Mouse (Mus musculus) ES-E14 (cell line): ENCODE results near the gene Ston2. TPM values are rescaled to one million over a fixed set of nuclear protein-coding genes. Genes with fewer than 3 reads are reported as not detected.

Experiments
- DNase-seq: peaks from one replicate; pipeline ENCODE4 v3.0.0-alpha.2; 2013; ENCODE audit warnings: low read depth, low spot score
- H3K27ac ChIP-seq: 2 replicates; pipeline ENCODE4 v1.5.1; 2012; ENCODE audit warnings: low read depth, mild to moderate bottlenecking, low read length, moderate library complexity, mixed read lengths; ENCODE audit not compliant: poor library complexity, insufficient read depth, severe bottlenecking
- H3K36me3 ChIP-seq: 2 replicates; pipeline ENCODE4 v1.6.1; 2012; ENCODE audit warnings: mild to moderate bottlenecking, low read length, moderate library complexity, mixed read lengths; ENCODE audit not compliant: control insufficient read depth, poor library complexity, insufficient read depth, severe bottlenecking
- H3K4me1 ChIP-seq, 2 experiments: fragments of 150-350 bp in 1 of 2; sonication (generic) in 1 of 2; 2 replicates each; pipeline ENCODE4 v1.6.1; 2012; ENCODE audit warnings: low read length in 2 of 2, mild to moderate bottlenecking in 1 of 2, mixed read lengths in 1 of 2; ENCODE audit not compliant: control insufficient read depth in 2 of 2, insufficient read depth in 2 of 2, poor library complexity in 1 of 2
- H3K4me3 ChIP-seq, 2 experiments: fragments of 150-350 bp in 1 of 2; sonication (generic) in 1 of 2; 2 replicates each; pipeline ENCODE4 v1.5.1; 2012; ENCODE audit warnings: low read length in 2 of 2, low read depth in 1 of 2, mild to moderate bottlenecking in 1 of 2, mixed read lengths in 1 of 2; ENCODE audit not compliant: insufficient read depth in 1 of 2, poor library complexity in 1 of 2, severe bottlenecking in 1 of 2
- H3K9ac ChIP-seq: 2 replicates; pipeline ENCODE4 v1.6.1; 2012; ENCODE audit warnings: low read depth, mild to moderate bottlenecking, low read length, mixed read lengths; ENCODE audit not compliant: poor library complexity, insufficient read depth, severe bottlenecking
- H3K9me3 ChIP-seq: fragments of 150-350 bp; sonication (generic); 2 replicates; pipeline ENCODE4 v1.6.1; 2012; ENCODE audit warnings: low read depth, mild to moderate bottlenecking, low read length; ENCODE audit not compliant: control insufficient read depth, insufficient read depth
- CHD2 ChIP-seq: IDR thresholded peaks from 2 replicates; pipeline ENCODE4 v1.6.1; 2014; ENCODE audit warnings: mild to moderate bottlenecking, low read depth, low read length, inconsistent platforms
- HCFC1 ChIP-seq: IDR thresholded peaks from 2 replicates; pipeline ENCODE4 v1.6.1; 2012; ENCODE audit warnings: low read length, inconsistent platforms, borderline replicate concordance; ENCODE audit not compliant: insufficient read depth
- MAFK ChIP-seq: IDR thresholded peaks from 2 replicates; pipeline ENCODE4 v1.6.1; 2014; ENCODE audit warnings: mild to moderate bottlenecking, low read depth, low read length, inconsistent platforms; ENCODE audit not compliant: insufficient read depth
- ZC3H11A ChIP-seq: IDR thresholded peaks from 2 replicates; pipeline ENCODE4 v1.6.1; 2012; ENCODE audit warnings: low read depth, mild to moderate bottlenecking, inconsistent platforms, low read length, borderline replicate concordance
- ZNF384 ChIP-seq: IDR thresholded peaks from 2 replicates; pipeline ENCODE4 v1.6.1; 2012; ENCODE audit warnings: low read depth, low read length, inconsistent platforms
- in situ Hi-C, 2 experiments: fragments of 600-800 bp; cut with MboI; formaldehyde crosslinking; loops; one replicate each; pipeline ENCODE4 v1.15.1; 2025; ENCODE audit warnings: low sequenced_read_pairs in 2 of 2, inconsistent platforms in 1 of 2; ENCODE audit not compliant: unreplicated experiment in 2 of 2
- total RNA-seq: library from RNA; depleted of rRNA; stranded (reverse); fragments of 300-350 nt; gene quantifications from 2 replicates; pipeline ENCODE4 v1.2.3, GENCODE M21; 2012

The Ston2 gene
- total RNA-seq, 1 experiment = 11.7 TPM

DNA sequence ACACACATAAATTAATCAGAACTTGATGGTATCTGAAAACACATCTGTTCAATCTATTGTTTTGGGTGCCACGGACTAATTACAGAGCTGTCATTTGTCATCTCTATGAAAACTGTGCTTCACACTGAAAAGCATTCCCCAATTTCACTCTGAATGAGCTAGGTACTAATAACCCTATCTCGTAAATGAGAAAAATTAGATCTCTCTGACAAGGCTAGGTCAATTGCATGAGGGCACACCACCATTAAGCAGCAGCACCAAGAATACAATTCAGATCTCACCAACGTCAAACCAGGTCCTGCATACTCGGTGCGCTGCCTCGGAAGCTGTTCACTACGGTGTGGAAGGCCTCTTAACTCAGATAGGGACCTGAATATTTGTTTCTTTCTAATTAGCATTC lies 145.0 kb downstream of the Ston2 start:
- H3K4me1 ChIP-seq = peaks cover 2 to 8% of the 10 kb centered on the region in 2 experiments; a peak in 3 of 4 replicates
- in situ Hi-C loops = loop anchor here (5.0 to 25.0 kb wide), 2 partner anchors 144 to 149 kb away; partner anchors contain the start of gene Ston2 (in 1 of the 2)
- no peak overlapping the region for H3K9ac ChIP-seq
- H3K4me3 ChIP-seq = no peak overlapping the region
- peaks cover 21% of the 10 kb centered on the region for H3K36me3 ChIP-seq
- TF ChIP-seq ZNF384 (no peak), CHD2 (no peak), MAFK (no peak)
- H3K27ac ChIP-seq = no peak overlapping the region
- no peak for DNase-seq
- H3K9me3 ChIP-seq = no peaks in the 10 kb centered on the region; the same call in 1 of the 2 replicates

DNA sequence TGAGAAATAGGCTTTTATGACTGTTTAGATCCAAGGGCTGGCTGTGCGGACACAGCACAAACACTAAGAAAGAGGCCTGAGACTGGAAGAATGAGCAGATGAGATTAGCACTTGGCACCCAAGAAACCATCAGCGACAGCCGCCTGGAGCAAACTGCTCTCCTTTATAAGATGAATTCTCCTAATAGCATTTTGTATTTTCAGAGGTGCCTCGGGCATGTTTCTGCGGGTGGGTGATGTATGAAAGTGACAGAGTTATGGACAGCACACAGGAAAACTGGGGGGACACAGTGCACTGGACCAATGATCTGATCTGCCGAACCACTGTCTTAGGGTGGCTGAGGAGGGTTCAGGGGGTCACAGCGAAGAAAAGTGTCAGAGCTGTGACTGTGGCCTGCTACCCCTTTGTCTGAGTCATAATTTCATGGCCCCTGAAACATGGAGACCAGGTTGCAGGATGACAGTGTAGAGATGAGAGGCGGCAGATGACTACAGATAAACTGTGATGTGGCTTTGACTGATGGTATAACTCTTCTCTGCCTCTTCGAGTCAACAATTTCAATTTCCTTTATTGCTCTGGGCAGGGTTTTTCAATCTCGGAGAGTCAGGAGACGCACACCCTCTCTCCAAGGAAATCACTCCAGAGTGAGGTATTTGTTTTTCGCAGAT lies 145.6 kb downstream of the Ston2 start:
- DNase-seq = no peak
- peaks cover 15% of the 10 kb centered on the region for H3K36me3 ChIP-seq
- TF ChIP-seq ZC3H11A = no peak
- TF ChIP-seq CHD2 = no peak
- no peak for TF ChIP-seq MAFK
- H3K4me1 ChIP-seq = peaks cover 2 to 8% of the 10 kb centered on the region in 2 experiments; a peak in 3 of 4 replicates
- no peak overlapping the region for H3K4me3 ChIP-seq
- in situ Hi-C loops = loop anchor here (5.0 to 25.0 kb wide), 2 partner anchors 145 to 150 kb away; partner anchors contain the start of gene Ston2 (in 1 of the 2)
- no peaks in the 10 kb centered on the region; the same call in 1 of the 2 replicates for H3K9me3 ChIP-seq
- H3K27ac ChIP-seq = no peak overlapping the region
- no peak overlapping the region for H3K9ac ChIP-seq

DNA sequence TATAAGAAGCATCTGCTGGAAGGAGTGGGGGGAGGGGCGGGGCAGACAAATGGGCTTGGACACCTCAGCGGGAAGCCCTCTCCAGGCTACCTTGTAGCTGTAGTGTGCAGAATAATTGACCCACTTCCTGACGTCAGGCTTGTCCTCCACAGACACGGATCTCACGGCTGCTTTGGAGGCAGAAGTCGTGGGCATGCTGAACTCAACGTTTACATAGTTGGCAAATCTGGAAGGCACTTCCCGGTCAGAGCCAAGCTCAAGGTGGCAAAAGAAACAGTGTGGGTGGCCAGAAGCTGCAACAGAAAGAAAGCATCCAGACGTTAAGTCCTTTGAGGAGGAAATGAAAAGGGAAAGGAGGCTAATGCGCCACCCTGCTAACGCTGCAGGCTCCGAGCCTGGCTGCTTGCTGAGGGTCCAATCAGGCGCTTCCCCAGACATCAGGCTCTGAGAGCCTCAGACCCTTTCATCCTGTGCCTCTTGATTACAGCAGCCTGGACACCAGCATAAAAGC lies 146.5 kb downstream of the Ston2 start:
- Histone ChIP-seq H3K9me3 (no peaks in the 10 kb centered on the region; the same call in 1 of the 2 replicates), H3K4me3 (peak overlapping the region in 1 of 2 experiments; percentile 14; a peak in 1 of 4 replicates), H3K36me3 (peaks cover 9% of the 10 kb centered on the region), H3K27ac (no peak overlapping the region), H3K9ac (0 out of 2 replicates have a peak overlapping the region, but pooled peaks have one; percentile 5), H3K4me1 (peaks cover 2 to 8% of the 10 kb centered on the region in 2 experiments; a peak in 3 of 4 replicates)
- TF ChIP-seq CHD2 (no peak), MAFK (no peak)
- peak; percentile 34 for DNase-seq
- in situ Hi-C loops = loop anchor here (5.0 to 25.0 kb wide), 2 partner anchors 146 to 151 kb away; partner anchors contain the start of gene Ston2 (in 1 of the 2)

DNA sequence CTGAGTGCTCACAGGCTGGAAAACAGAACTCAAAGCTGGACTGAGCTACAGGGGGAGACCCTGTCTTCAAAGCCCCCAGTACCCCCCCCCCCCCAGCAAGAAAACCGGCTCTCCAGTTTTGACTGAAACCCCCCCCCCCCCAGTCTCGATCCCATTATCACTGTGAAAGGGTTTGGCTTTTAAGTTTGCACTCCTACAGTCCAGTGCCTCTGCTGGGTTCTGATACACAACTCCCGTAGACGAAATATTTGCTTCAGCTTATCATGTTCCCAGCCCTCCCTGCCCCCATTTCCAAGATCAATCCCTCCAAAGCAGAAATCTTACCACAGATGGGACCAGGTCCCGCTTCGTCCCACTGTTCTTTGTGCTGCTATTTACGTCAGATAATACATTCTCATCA lies 147.1 kb downstream of the Ston2 start:
- no peak overlapping the region for H3K9ac ChIP-seq
- H3K4me3 ChIP-seq = no peak overlapping the region
- peaks cover 6% of the 10 kb centered on the region for H3K36me3 ChIP-seq
- peaks cover 2 to 8% of the 10 kb centered on the region in 2 experiments; a peak in 3 of 4 replicates for H3K4me1 ChIP-seq
- H3K27ac ChIP-seq = no peak overlapping the region
- DNase-seq = no peak
- no peaks in the 10 kb centered on the region; the same call in 1 of the 2 replicates for H3K9me3 ChIP-seq
- in situ Hi-C loops = loop anchor here (5.0 to 25.0 kb wide), 2 partner anchors 146 to 151 kb away; partner anchors contain the start of gene Ston2 (in 1 of the 2)
- TF ChIP-seq ZC3H11A (no peak), ZNF384 (no peak), HCFC1 (no peak), CHD2 (no peak), MAFK (no peak)
